Mouse (Mus musculus): ENCODE data around the gene 4930548H24Rik. TPM values are rescaled to one million over a fixed set of nuclear protein-coding genes. Genes with fewer than 3 reads are reported as not detected.
"Not testable (repeated sequence)": the region's sequence is repeated elsewhere in the genome, so short reads cannot be mapped to it uniquely, and the experiment has no call there.

4930548H24Rik gene
- polyA plus RNA-seq, 1 experiment from 2014 or later = 0.09 TPM

GRCm38 (mm10) chr5:31494513-31495297 is 9.2 kb downstream of the 4930548H24Rik start, which contains the start of gene Gpn1:
Gpn1 (plus strand) TSS chr5:31494741.
- Histone ChIP-seq H3K4me3 (peak within 1 kb of the TSS; percentile 91), H3K9me3 (no peaks in the 10 kb centered on the region), H3K27me3 (ENCODE audit: poor library complexity, severe bottlenecking) (no peaks in the 10 kb centered on the region), H3K36me3 (replicated peaks) (peaks cover 38% of the 10 kb centered on the region), H3K27ac (peak within 1 kb of the TSS; percentile 88), H3K4me1 (peaks cover 17% of the 10 kb centered on the region)
- peak; percentile 89 for DNase-seq (ENCODE audit: extremely low spot score, low spot score)
- WGBS = under 1% methylated on average over 49 of the region's 49 CpGs

- 93% methylated on average over 10 of the region's 10 CpGs for WGBS
- H3K4me3 ChIP-seq = no peak overlapping the region
- H3K27ac ChIP-seq = no peak overlapping the region
- no peaks in the 10 kb centered on the region for H3K9me3 ChIP-seq
- H3K36me3 ChIP-seq (replicated peaks) = peaks cover 99% of the 10 kb centered on the region
- H3K4me1 ChIP-seq = no peaks in the 10 kb centered on the region
- H3K27me3 ChIP-seq (ENCODE audit: poor library complexity, severe bottlenecking) = no peaks in the 10 kb centered on the region
- no peak for DNase-seq (ENCODE audit: extremely low spot score, low spot score)
These were observed 19.3 kb downstream of the 4930548H24Rik start for GRCm38 (mm10) chr5:31504843-31505242.

GRCm38 (mm10) chr5:31512481-31512880 is 26.9 kb downstream of the 4930548H24Rik start:
- 85% methylated on average over 1 of the region's 1 CpGs for WGBS
- no peak for DNase-seq (ENCODE audit: extremely low spot score, low spot score)
- Histone ChIP-seq H3K4me1 (no peaks in the 10 kb centered on the region), H3K36me3 (replicated peaks) (peaks cover 99% of the 10 kb centered on the region), H3K27me3 (ENCODE audit: poor library complexity, severe bottlenecking) (no peaks in the 10 kb centered on the region), H3K9me3 (no peaks in the 10 kb centered on the region), H3K4me3 (no peak overlapping the region), H3K27ac (no peak overlapping the region)

- peaks cover 71% of the 10 kb centered on the region for H3K36me3 ChIP-seq (replicated peaks)
- WGBS = 93% methylated on average over 6 of the region's 6 CpGs
- H3K4me3 ChIP-seq = no peak overlapping the region
These were observed 35.0 kb downstream of the 4930548H24Rik start for GRCm38 (mm10) chr5:31520556-31520955.

GRCm38 (mm10) chr5:31526354-31527116 is 41.0 kb downstream of the 4930548H24Rik start, which contains the start of gene Slc4a1ap:
Slc4a1ap (plus strand) TSS chr5:31526995.
- Histone ChIP-seq H3K27me3 (ENCODE audit: poor library complexity, severe bottlenecking) (no peaks in the 10 kb centered on the region), H3K4me1 (peaks cover 22% of the 10 kb centered on the region), H3K27ac (peak within 1 kb of the TSS; percentile 93), H3K36me3 (replicated peaks) (peaks cover 44% of the 10 kb centered on the region), H3K9me3 (no peaks in the 10 kb centered on the region), H3K4me3 (peak within 1 kb of the TSS; percentile 81)
- WGBS = under 1% methylated on average over 28 of the region's 28 CpGs
- peak; percentile 75 for DNase-seq (ENCODE audit: extremely low spot score, low spot score)

More at GRCm38 (mm10) chr5:31520556-31520955, 35.0 kb downstream of the 4930548H24Rik start:
- H3K9me3 ChIP-seq = no peaks in the 10 kb centered on the region
- H3K4me1 ChIP-seq = peaks cover 3% of the 10 kb centered on the region
- H3K27me3 ChIP-seq (ENCODE audit: poor library complexity, severe bottlenecking) = no peaks in the 10 kb centered on the region
- no peak for DNase-seq (ENCODE audit: extremely low spot score, low spot score)
- H3K27ac ChIP-seq = no peak overlapping the region

- no peaks in the 10 kb centered on the region for H3K27me3 ChIP-seq (ENCODE audit: poor library complexity, severe bottlenecking)
- H3K27ac ChIP-seq = peak overlapping the region; percentile 93
- no peak for DNase-seq (ENCODE audit: extremely low spot score, low spot score)
- peaks cover 22% of the 10 kb centered on the region for H3K4me1 ChIP-seq
- peaks cover 44% of the 10 kb centered on the region for H3K36me3 ChIP-seq (replicated peaks)
- WGBS = 4% methylated on average over 40 of the region's 40 CpGs
- no peaks in the 10 kb centered on the region for H3K9me3 ChIP-seq
- peak overlapping the region; percentile 81 for H3K4me3 ChIP-seq
These were observed 41.7 kb downstream of the 4930548H24Rik start for GRCm38 (mm10) chr5:31527117-31527680.

- 84% methylated on average over 11 of the region's 11 CpGs for WGBS
- H3K27ac ChIP-seq = peak within 1 kb of the TSS; percentile 93
- DNase-seq (ENCODE audit: extremely low spot score, low spot score); H3K9me3 ChIP-seq; H3K27me3 ChIP-seq (ENCODE audit: poor library complexity, severe bottlenecking): not testable (repeated sequence)
- peak within 1 kb of the TSS; percentile 81 for H3K4me3 ChIP-seq
- H3K4me1 ChIP-seq = peaks cover 22% of the 10 kb centered on the region
- peaks cover 44% of the 10 kb centered on the region for H3K36me3 ChIP-seq (replicated peaks)
These were observed 42.2 kb downstream of the 4930548H24Rik start, which contains the start of gene Supt7l for GRCm38 (mm10) chr5:31527707-31528106. Supt7l (minus strand) TSS chr5:31527807.

GRCm38 (mm10) chr5:31528560-31528959 is 43.0 kb downstream of the 4930548H24Rik start:
- H3K36me3 ChIP-seq (replicated peaks) = peaks cover 50% of the 10 kb centered on the region
- WGBS = 71% methylated on average over 2 of the region's 2 CpGs

GRCm38 (mm10) chr5:31535228-31535627 is 49.7 kb downstream of the 4930548H24Rik start:
- no peaks in the 10 kb centered on the region for H3K4me1 ChIP-seq
- DNase-seq (ENCODE audit: extremely low spot score, low spot score) = no peak
- 90% methylated on average over 2 of the region's 2 CpGs for WGBS
- H3K27ac ChIP-seq = no peak overlapping the region
- H3K4me3 ChIP-seq = no peak overlapping the region
- peaks cover 94% of the 10 kb centered on the region for H3K36me3 ChIP-seq (replicated peaks)
- no peaks in the 10 kb centered on the region for H3K9me3 ChIP-seq
- no peaks in the 10 kb centered on the region for H3K27me3 ChIP-seq (ENCODE audit: poor library complexity, severe bottlenecking)

More at GRCm38 (mm10) chr5:31528560-31528959, 43.0 kb downstream of the 4930548H24Rik start:
- H3K4me3 ChIP-seq = peak overlapping the region; percentile 81; the same call in 1 of the 2 replicates
- no peak overlapping the region for H3K27ac ChIP-seq
- no peaks in the 10 kb centered on the region for H3K9me3 ChIP-seq
- DNase-seq (ENCODE audit: extremely low spot score, low spot score) = no peak
- H3K4me1 ChIP-seq = peaks cover 22% of the 10 kb centered on the region
- no peaks in the 10 kb centered on the region for H3K27me3 ChIP-seq (ENCODE audit: poor library complexity, severe bottlenecking)

Other genes starting within 250 kb of the 4930548H24Rik start
- 136 and 143 TPM in 2 replicates for gene Nrbp1, start 244.9 kb upstream of the 4930548H24Rik start, polyA plus RNA-seq (2016; fragmentation: Nextera tagmentation; extraction: Ambion mirVana)
- 0.29 and 0.31 TPM in 2 replicates for gene Gm9970, start 244.5 kb upstream of the 4930548H24Rik start, polyA plus RNA-seq (2016; fragmentation: Nextera tagmentation; extraction: Ambion mirVana)
- gene Krtcap3, start 234.0 kb upstream of the 4930548H24Rik start, polyA plus RNA-seq (2016; fragmentation: Nextera tagmentation; extraction: Ambion mirVana) = 5.9 and 8.6 TPM in 2 replicates
- gene Ift172, start 194.6 kb upstream of the 4930548H24Rik start, polyA plus RNA-seq (2016; fragmentation: Nextera tagmentation; extraction: Ambion mirVana) = 37.1 and 37.2 TPM in 2 replicates
- gene Fndc4, start 189.7 kb upstream of the 4930548H24Rik start, polyA plus RNA-seq (2016; fragmentation: Nextera tagmentation; extraction: Ambion mirVana) = 46.6 and 48.7 TPM in 2 replicates
- gene Gckr, start 188.3 kb upstream of the 4930548H24Rik start, polyA plus RNA-seq (2016; fragmentation: Nextera tagmentation; extraction: Ambion mirVana) = 0.30 and 0.37 TPM in 2 replicates
- gene Zfp512, start 33.3 kb upstream of the 4930548H24Rik start, polyA plus RNA-seq (2016; fragmentation: Nextera tagmentation; extraction: Ambion mirVana) = 78.9 and 82.9 TPM in 2 replicates
- gene Gpn1, start 9.0 kb downstream of the 4930548H24Rik start, polyA plus RNA-seq (2016; fragmentation: Nextera tagmentation; extraction: Ambion mirVana) = 108 and 111 TPM in 2 replicates
- 29.0 and 29.2 TPM in 2 replicates for gene Slc4a1ap, start 41.3 kb downstream of the 4930548H24Rik start, polyA plus RNA-seq (2016; fragmentation: Nextera tagmentation; extraction: Ambion mirVana)
- gene Supt7l, start 42.1 kb downstream of the 4930548H24Rik start, polyA plus RNA-seq (2016; fragmentation: Nextera tagmentation; extraction: Ambion mirVana) = 25.1 and 25.5 TPM in 2 replicates
- gene Mrpl33, start 111.2 kb downstream of the 4930548H24Rik start, polyA plus RNA-seq (2016; fragmentation: Nextera tagmentation; extraction: Ambion mirVana) = 238 and 242 TPM in 2 replicates
- 5.2 and 5.7 TPM in 2 replicates for gene Rbks, start 211.9 kb downstream of the 4930548H24Rik start, polyA plus RNA-seq (2016; fragmentation: Nextera tagmentation; extraction: Ambion mirVana)
- 51.7 and 53.4 TPM in 2 replicates for gene Babam2, start 211.9 kb downstream of the 4930548H24Rik start, polyA plus RNA-seq (2016; fragmentation: Nextera tagmentation; extraction: Ambion mirVana)

All from forebrain, embryonic 10.5 days (tissue).